Mouse (Mus musculus) small intestine, adult 2 months (tissue): Measurements from ENCODE around the gene Adgrg5.

ENCODE experiments used
- CTCF ChIP-seq: fragments of 200-500 bp; IDR thresholded peaks from 2 replicates; pipeline ENCODE4 v1.5.1; 2012; ENCODE audit warnings: low read depth, mild to moderate bottlenecking, control low read depth, inconsistent platforms, low read length, moderate library complexity, mixed read lengths; ENCODE audit not compliant: insufficient replicate concordance, insufficient read length; ENCODE audit errors: extremely low read depth
- POLR2A ChIP-seq: fragments of 200-500 bp; IDR thresholded peaks from 2 replicates; pipeline ENCODE4 v1.6.1; 2012; ENCODE audit warnings: low read depth, mild to moderate bottlenecking, control low read depth, inconsistent platforms, low read length, moderate library complexity

GRCm38 (mm10) chr8:94981848-94982247, 58.4 kb downstream of the Adgrg5 start:
- TF ChIP-seq CTCF (no peak), POLR2A (no peak)
